In the genomic region with DNA sequence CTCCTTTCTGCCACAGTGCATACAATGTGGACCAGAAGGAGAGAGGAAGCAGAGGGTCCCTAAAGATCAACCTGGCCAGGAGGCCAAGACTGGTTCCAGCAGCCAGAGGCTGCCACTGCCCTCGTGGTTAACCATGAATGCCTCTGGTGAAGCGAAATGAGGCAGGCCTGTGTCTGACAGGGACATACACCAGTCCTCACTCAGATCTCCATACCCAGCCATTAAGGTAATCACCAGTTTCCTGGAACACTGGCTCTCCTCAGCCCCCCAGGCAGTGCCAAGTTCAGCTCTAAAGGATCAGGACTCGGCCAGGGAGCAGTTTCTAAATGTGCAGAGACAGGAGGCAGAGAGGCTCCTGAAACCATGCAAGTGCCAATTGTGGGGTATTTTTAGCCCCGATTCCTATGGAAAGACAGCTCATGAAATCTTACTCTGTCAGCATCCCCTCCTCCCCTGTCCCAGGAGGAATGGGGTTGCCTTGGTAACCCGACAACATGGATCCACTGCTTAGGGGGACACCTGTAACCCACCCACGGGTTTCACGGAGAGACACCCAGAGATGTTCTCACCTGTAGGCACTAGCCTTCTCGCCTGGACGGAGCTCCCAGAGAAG, we compare ENCODE assay signal across 15 mouse cellular contexts.
A peak's percentile ranks its signal among the peaks of the same experiment; 100 is the strongest.
DNase-seq lines count a peak whose midpoint lies in the region; ATAC-seq and TF ChIP-seq lines count a peak whose summit lies in the region.
"Had no signal": no experiment of that assay in that cellular context is flagged by ENCODE, and none has a peak within 500 bp of the region (broad histone marks: within the 10 kb centered on the region; RNA-seq: fewer than 3 reads in every experiment).

No protein-coding gene starts in this region.

- no peak for TF ChIP-seq CTCF in stomach, postnatal 0 days (IDR thresholded peaks at IDR 0.05; ENCODE audit: low read depth)
- no peak for TF ChIP-seq CTCF in kidney, adult 2 months (conservative IDR thresholded peaks at IDR 0.05; ENCODE audit: insufficient read depth, insufficient read length, low read depth, low read length)

- ATAC-seq in hindbrain, embryonic 11.5 days (ENCODE audit: low FRiP score) = no peak
- ATAC-seq in limb, embryonic 11.5 days (ENCODE audit: insufficient number of reproducible peaks, low FRiP score, low TSS enrichment, low read depth) = peak; percentile 21; the same call in 1 of the 2 replicates
- 0 out of 2 replicates have a peak, but pooled peaks have one; percentile 21 for ATAC-seq in stomach, postnatal 0 days (ENCODE audit: low FRiP score, low TSS enrichment)
- ATAC-seq in erythroid progenitor cell, adult 5-6 weeks (replicated peaks; ENCODE audit: low FRiP score, poor library complexity, severe bottlenecking) = no peak
- ATAC-seq: Patski had no signal

- no peaks in the 10 kb centered on the region for H3K36me3 ChIP-seq in hindbrain, embryonic 10.5 days
- H3K36me3 ChIP-seq in hindbrain, embryonic 11.5 days (ENCODE audit: control insufficient read depth, insufficient read depth, low read length) = no peaks in the 10 kb centered on the region
- H3K36me3 ChIP-seq in limb, embryonic 11.5 days (ENCODE audit: control insufficient read depth, insufficient read depth, low read length) = no peaks in the 10 kb centered on the region
- no peaks in the 10 kb centered on the region for H3K36me3 ChIP-seq in stomach, postnatal 0 days (ENCODE audit: control insufficient read depth, insufficient read depth, low read length)
- no peaks in the 10 kb centered on the region for H3K36me3 ChIP-seq in kidney, adult 2 months (ENCODE audit: control insufficient read depth, insufficient read depth, low read length)
- H3K36me3 ChIP-seq: liver, embryonic 15.5 days had no signal

- WGBS in hindbrain, embryonic 10.5 days = 73% methylated on average over 9 of the region's 9 CpGs
- WGBS in hindbrain, embryonic 11.5 days = 72% methylated on average over 9 of the region's 9 CpGs
- 66% methylated on average over 9 of the region's 9 CpGs for WGBS in limb, embryonic 11.5 days
- WGBS in stomach, postnatal 0 days = 66% methylated on average over 9 of the region's 9 CpGs
- WGBS in kidney, adult 2 months = 72% methylated on average over 9 of the region's 9 CpGs

- no peak for TF ChIP-seq EP300 in stomach, postnatal 0 days (optimal IDR thresholded peaks at IDR 0.05)

- no peak for TF ChIP-seq POLR2A in kidney, adult 2 months (IDR thresholded peaks at IDR 0.05; ENCODE audit: low read depth, low read length)

- H3K4me2 ChIP-seq in hindbrain, embryonic 11.5 days (replicated peaks; ENCODE audit: low read depth, low read length) = no peak overlapping the region
- no peak overlapping the region for H3K4me2 ChIP-seq in limb, embryonic 11.5 days (ENCODE audit: low read depth, severe bottlenecking)
- H3K4me2 ChIP-seq in stomach, postnatal 0 days (replicated peaks; ENCODE audit: low read depth) = no peak overlapping the region
- H3K4me2 ChIP-seq: liver, embryonic 15.5 days had no signal

- no peak overlapping the region for H3K4me3 ChIP-seq in hindbrain, embryonic 10.5 days
- H3K4me3 ChIP-seq in hindbrain, embryonic 11.5 days (ENCODE audit: low read depth, low read length) = no peak overlapping the region
- no peak overlapping the region for H3K4me3 ChIP-seq in limb, embryonic 11.5 days (ENCODE audit: low read depth, low read length)
- H3K4me3 ChIP-seq in stomach, postnatal 0 days (ENCODE audit: low read depth, low read length) = no peak overlapping the region
- no peak overlapping the region for H3K4me3 ChIP-seq in kidney, adult 2 months (ENCODE audit: insufficient read depth, low read depth, low read length)
- H3K4me3 ChIP-seq: liver, embryonic 15.5 days; myocyte had no signal

- no peaks in the 10 kb centered on the region for H3K9me3 ChIP-seq in hindbrain, embryonic 10.5 days
- no peaks in the 10 kb centered on the region for H3K9me3 ChIP-seq in hindbrain, embryonic 11.5 days (ENCODE audit: control insufficient read depth, low read length)
- no peaks in the 10 kb centered on the region for H3K9me3 ChIP-seq in limb, embryonic 11.5 days (ENCODE audit: control insufficient read depth, low read length)
- no peaks in the 10 kb centered on the region for H3K9me3 ChIP-seq in stomach, postnatal 0 days (ENCODE audit: control insufficient read depth, low read length)
- H3K9me3 ChIP-seq: liver, embryonic 15.5 days had no signal

- H3K4me1 ChIP-seq in hindbrain, embryonic 10.5 days (replicated peaks) = peaks cover 14% of the 10 kb centered on the region
- H3K4me1 ChIP-seq in hindbrain, embryonic 11.5 days (replicated peaks; ENCODE audit: control insufficient read depth, insufficient read depth, low read length) = no peaks in the 10 kb centered on the region
- H3K4me1 ChIP-seq in limb, embryonic 11.5 days (ENCODE audit: control insufficient read depth, insufficient read depth, low read length) = peaks cover 6% of the 10 kb centered on the region; the same call in 1 of the 2 replicates
- no peaks in the 10 kb centered on the region for H3K4me1 ChIP-seq in stomach, postnatal 0 days (replicated peaks; ENCODE audit: control insufficient read depth, insufficient read depth)
- H3K4me1 ChIP-seq in kidney, adult 2 months (ENCODE audit: control insufficient read depth, insufficient read depth, low read length) = no peaks in the 10 kb centered on the region
- H3K4me1 ChIP-seq: liver, embryonic 15.5 days had no signal

- H3K27me3 ChIP-seq in hindbrain, embryonic 10.5 days (ENCODE audit: insufficient read depth, poor library complexity, severe bottlenecking) = no peaks in the 10 kb centered on the region
- H3K27me3 ChIP-seq in hindbrain, embryonic 11.5 days (ENCODE audit: control insufficient read depth, insufficient read depth, low read length) = no peaks in the 10 kb centered on the region
- no peaks in the 10 kb centered on the region for H3K27me3 ChIP-seq in limb, embryonic 11.5 days (ENCODE audit: control insufficient read depth, insufficient read depth, low read length)
- no peaks in the 10 kb centered on the region for H3K27me3 ChIP-seq in stomach, postnatal 0 days (ENCODE audit: control insufficient read depth, insufficient read depth, low read length)
- H3K27me3 ChIP-seq in kidney, adult 2 months (replicated peaks; ENCODE audit: control insufficient read depth, insufficient read depth, low read length) = no peaks in the 10 kb centered on the region
- H3K27me3 ChIP-seq: liver, embryonic 15.5 days had no signal

- no peak overlapping the region for H3K9ac ChIP-seq in hindbrain, embryonic 11.5 days (ENCODE audit: low read depth, low read length)
- H3K9ac ChIP-seq in limb, embryonic 11.5 days (ENCODE audit: low read length) = no peak overlapping the region
- no peak overlapping the region for H3K9ac ChIP-seq in stomach, postnatal 0 days (ENCODE audit: low read length)
- H3K9ac ChIP-seq: liver, embryonic 15.5 days had no signal

- peak; percentile 45 to 55 for DNase-seq in cerebellum, postnatal 10 days
- DNase-seq in cerebellum, adult 9-10 months = no peak
- DNase-seq in hindbrain, embryonic 10.5 days (ENCODE audit: low spot score) = no peak
- DNase-seq in hindbrain, embryonic 11.5 days (ENCODE audit: low spot score) = no peak
- no peak for DNase-seq in limb, embryonic 11.5 days (ENCODE audit: low spot score)
- DNase-seq in stomach, postnatal 0 days (ENCODE audit: low spot score) = no peak
- DNase-seq in kidney, adult 2 months = no peak
- DNase-seq: adrenal gland, adult 2 months; kidney, adult 9 months; right cerebral cortex, postnatal 4 days had no signal

- H3K27ac ChIP-seq in hindbrain, embryonic 10.5 days = peak overlapping the region; percentile 59
- H3K27ac ChIP-seq in hindbrain, embryonic 11.5 days (ENCODE audit: low read depth, low read length) = no peak overlapping the region
- H3K27ac ChIP-seq in limb, embryonic 11.5 days (replicated peaks; ENCODE audit: low read depth, low read length) = 0 out of 2 replicates have a peak overlapping the region, but pooled peaks have one; percentile 8
- no peak overlapping the region for H3K27ac ChIP-seq in stomach, postnatal 0 days (replicated peaks)
- H3K27ac ChIP-seq in kidney, adult 2 months (ENCODE audit: insufficient read depth, low read depth, low read length) = no peak overlapping the region
- H3K27ac ChIP-seq: liver, embryonic 15.5 days; macrophage had no signal

Comparison
In these comparisons a context has a peak if more than half of its experiments do, and no peak if none do; other contexts are left out.
1. DNase-seq: peak in cerebellum, postnatal 10 days (2 of 2); none in cerebellum, adult 9-10 months (single experiment), hindbrain, embryonic 10.5 days (single experiment), hindbrain, embryonic 11.5 days (single experiment), limb, embryonic 11.5 days (single experiment), stomach, postnatal 0 days (single experiment) and kidney, adult 2 months (single experiment).
2. H3K27ac ChIP-seq: peak in hindbrain, embryonic 10.5 days (single experiment) and limb, embryonic 11.5 days (single experiment); none in hindbrain, embryonic 11.5 days (single experiment), stomach, postnatal 0 days (single experiment) and kidney, adult 2 months (single experiment).
3. ATAC-seq: peak in limb, embryonic 11.5 days (single experiment) and stomach, postnatal 0 days (single experiment); none in hindbrain, embryonic 11.5 days (single experiment) and erythroid progenitor cell, adult 5-6 weeks (single experiment).